Mouse (Mus musculus) hindbrain, postnatal 0 days (tissue): Measurements from ENCODE around the gene Slamf9. TPM values are rescaled to one million over a fixed set of nuclear protein-coding genes. Genes with fewer than 3 reads are reported as not detected.

Source experiments
- ATAC-seq: fragments of 200-750 bp; cut with Nextera tagmentation; 2 replicates; pipeline ENCODE4 v1.8.0; 2017; ENCODE audit warnings: mild to moderate bottlenecking, moderate TSS enrichment, moderate library complexity
- DNase-seq: peaks from one replicate; pipeline ENCODE4 v3.0.0-alpha.2; 2015; ENCODE audit warnings: low spot score
- H3K27ac ChIP-seq: fragments of 300-500 bp; sonication (generic); 2 replicates; pipeline ENCODE4 v1.5.1; 2014; ENCODE audit warnings: mild to moderate bottlenecking
- H3K27me3 ChIP-seq: fragments of 300-500 bp; sonication (generic); 2 replicates; pipeline ENCODE4 v1.6.1; 2014; ENCODE audit warnings: low read length, mixed read lengths; ENCODE audit not compliant: insufficient read depth
- H3K36me3 ChIP-seq: fragments of 300-500 bp; sonication (generic); 2 replicates; pipeline ENCODE4 v1.6.1; 2014; ENCODE audit warnings: low read length, mixed read lengths; ENCODE audit not compliant: insufficient read depth
- H3K4me1 ChIP-seq: fragments of 300-500 bp; sonication (generic); 2 replicates; pipeline ENCODE4 v1.6.1; 2014; ENCODE audit warnings: antibody characterized with exemption, low read length, mixed read lengths; ENCODE audit not compliant: insufficient read depth
- H3K4me2 ChIP-seq: fragments of 300-500 bp; sonication (generic); 2 replicates; pipeline ENCODE4 v1.6.1; 2014; ENCODE audit warnings: low read depth, mild to moderate bottlenecking, low read length, moderate library complexity, mixed read lengths
- H3K4me3 ChIP-seq: fragments of 300-500 bp; sonication (generic); 2 replicates; pipeline ENCODE4 v1.5.1; 2014; ENCODE audit warnings: low read length
- H3K9ac ChIP-seq: fragments of 300-500 bp; sonication (generic); replicated peaks from 2 replicates; pipeline ENCODE4 v1.6.1; 2014; ENCODE audit warnings: mild to moderate bottlenecking, low read length, moderate library complexity, mixed read lengths
- H3K9me3 ChIP-seq: fragments of 300-500 bp; sonication (generic); 2 replicates; pipeline ENCODE4 v1.6.1; 2016; ENCODE audit warnings: low read length, mixed read lengths
- CTCF ChIP-seq: IDR thresholded peaks from 2 replicates; pipeline ENCODE4 v1.5.1; 2016; ENCODE audit warnings: antibody characterized with exemption, control low read depth, low read depth
- WGBS: fragments of 180-500 bp; shearing (Covaris S2); extraction: QIAGEN DNeasy Blood & Tissue Kit; methylation state at CpG from one replicate; pipeline ENCODE4 v1.1.7; 2014; 5-methylcytosine and 5-hydroxymethylcytosine counted together
- polyA plus RNA-seq: library from polyadenylated mRNA; unstranded; fragments of >200 nt; fragmentation: Nextera tagmentation; extraction: Ambion mirVana; gene quantifications from 2 replicates; pipeline ENCODE4 v1.2.1, GENCODE M21; 2015
- total RNA-seq: library from RNA; depleted of rRNA; stranded (reverse); fragments of >200 nt; gene quantifications from 2 replicates; pipeline ENCODE4 v1.2.3, GENCODE M21; 2014

Slamf9 gene
- total and polyA plus RNA-seq, 2 experiments from 2014 or later = 0.39 TPM; not detected in 1

- no peak overlapping the region for H3K4me2 ChIP-seq
Observed at GRCm38 (mm10) chr1:172487859-172488258, 12.7 kb downstream of the Slamf9 start.

GRCm38 (mm10) chr1:172488831-172489230 lies 13.7 kb downstream of the Slamf9 start:
- no peak for DNase-seq
- no peak for TF ChIP-seq CTCF
- Histone ChIP-seq H3K9me3 (no peaks in the 10 kb centered on the region), H3K27me3 (no peaks in the 10 kb centered on the region), H3K4me1 (peaks cover 14% of the 10 kb centered on the region), H3K9ac (no peak overlapping the region), H3K4me3 (no peak overlapping the region), H3K4me2 (no peak overlapping the region), H3K36me3 (no peaks in the 10 kb centered on the region), H3K27ac (no peak overlapping the region)
- no peak for ATAC-seq
- 80% methylated on average over 7 of the region's 7 CpGs for WGBS

More at GRCm38 (mm10) chr1:172487859-172488258, 12.7 kb downstream of the Slamf9 start:
- TF ChIP-seq CTCF = no peak
- peaks cover 20% of the 10 kb centered on the region for H3K4me1 ChIP-seq
- no peaks in the 10 kb centered on the region for H3K36me3 ChIP-seq
- no peak overlapping the region for H3K9ac ChIP-seq
- DNase-seq (no peak), ATAC-seq (no peak)
- H3K27ac ChIP-seq = no peak overlapping the region
- 90% methylated on average over 4 of the region's 4 CpGs for WGBS
- no peak overlapping the region for H3K4me3 ChIP-seq
- no peaks in the 10 kb centered on the region for H3K27me3 ChIP-seq
- H3K9me3 ChIP-seq = no peaks in the 10 kb centered on the region

GRCm38 (mm10) chr1:172489585-172490250 lies 14.6 kb downstream of the Slamf9 start:
- H3K4me2 ChIP-seq = peak overlapping the region; percentile 63
- no peak for TF ChIP-seq CTCF
- WGBS = 54% methylated on average over 12 of the region's 12 CpGs
- no peaks in the 10 kb centered on the region for H3K27me3 ChIP-seq
- peaks cover 14% of the 10 kb centered on the region for H3K4me1 ChIP-seq
- H3K36me3 ChIP-seq = no peaks in the 10 kb centered on the region
- peak overlapping the region; percentile 29 for H3K4me3 ChIP-seq
- DNase-seq (no peak), ATAC-seq (peak; percentile 22; the same call in 1 of the 2 replicates)
- peak overlapping the region; percentile 30; the same call in 1 of the 2 replicates for H3K9ac ChIP-seq
- no peaks in the 10 kb centered on the region for H3K9me3 ChIP-seq
- H3K27ac ChIP-seq = no peak overlapping the region

GRCm38 (mm10) chr1:172490261-172490661 lies 15.1 kb downstream of the Slamf9 start:
- DNase-seq (peak; percentile 88), ATAC-seq (peak; percentile 72)
- Histone ChIP-seq H3K4me3 (peak overlapping the region; percentile 29), H3K4me2 (peak overlapping the region; percentile 63), H3K27me3 (no peaks in the 10 kb centered on the region), H3K27ac (no peak overlapping the region), H3K9me3 (no peaks in the 10 kb centered on the region), H3K9ac (peak overlapping the region; percentile 30; the same call in 1 of the 2 replicates), H3K36me3 (no peaks in the 10 kb centered on the region), H3K4me1 (peaks cover 13% of the 10 kb centered on the region)
- peak; percentile 99 for TF ChIP-seq CTCF
- WGBS = 7% methylated on average over 10 of the region's 10 CpGs

- H3K27ac ChIP-seq = no peak overlapping the region
- WGBS = 87% methylated on average over 8 of the region's 8 CpGs
- ATAC-seq = no peak
- no peak overlapping the region for H3K9ac ChIP-seq
- H3K4me3 ChIP-seq = no peak overlapping the region
- no peak overlapping the region for H3K4me2 ChIP-seq
- DNase-seq = no peak
- no peaks in the 10 kb centered on the region for H3K4me1 ChIP-seq
- H3K27me3 ChIP-seq = no peaks in the 10 kb centered on the region
- peaks cover 13% of the 10 kb centered on the region; the same call in 1 of the 2 replicates for H3K36me3 ChIP-seq
- no peaks in the 10 kb centered on the region for H3K9me3 ChIP-seq
- TF ChIP-seq CTCF = no peak
Observed at GRCm38 (mm10) chr1:172492047-172492446, 16.9 kb downstream of the Slamf9 start.

- Histone ChIP-seq H3K4me3 (no peak overlapping the region), H3K36me3 (peaks cover 17% of the 10 kb centered on the region), H3K27me3 (no peaks in the 10 kb centered on the region), H3K4me2 (no peak overlapping the region), H3K27ac (no peak overlapping the region), H3K9ac (no peak overlapping the region), H3K4me1 (no peaks in the 10 kb centered on the region), H3K9me3 (no peaks in the 10 kb centered on the region)
- WGBS = 57% methylated on average over 6 of the region's 6 CpGs
- ATAC-seq (no peak), DNase-seq (no peak)
- TF ChIP-seq CTCF = no peak
Observed at GRCm38 (mm10) chr1:172493516-172493915, 18.4 kb downstream of the Slamf9 start.

GRCm38 (mm10) chr1:172496030-172496429 lies 20.9 kb downstream of the Slamf9 start:
- Histone ChIP-seq H3K4me1 (no peaks in the 10 kb centered on the region; the same call in 1 of the 2 replicates), H3K4me3 (no peak overlapping the region), H3K27me3 (no peaks in the 10 kb centered on the region), H3K9ac (no peak overlapping the region), H3K4me2 (no peak overlapping the region), H3K36me3 (peaks cover 17% of the 10 kb centered on the region), H3K9me3 (no peaks in the 10 kb centered on the region), H3K27ac (no peak overlapping the region)
- ATAC-seq (no peak), DNase-seq (no peak)
- 90% methylated on average over 17 of the region's 17 CpGs for WGBS
- TF ChIP-seq CTCF = no peak
